Mouse (Mus musculus) erythroblast, embryonic 14.5 days (primary cell): Measurements from ENCODE around the gene Cpne9. TPM values are rescaled to one million over a fixed set of nuclear protein-coding genes. Genes with fewer than 3 reads are reported as not detected.

Experiments used
- H3K27me3 ChIP-seq: 2 replicates; pipeline ENCODE4 v1.6.1; 2012; ENCODE audit warnings: inconsistent platforms; ENCODE audit not compliant: control insufficient read depth
- H3K36me3 ChIP-seq: 2 replicates; pipeline ENCODE4 v1.6.1; 2012; ENCODE audit warnings: mild to moderate bottlenecking, inconsistent platforms; ENCODE audit not compliant: control insufficient read depth
- H3K4me1 ChIP-seq: 2 replicates; pipeline ENCODE4 v1.6.1; 2012; ENCODE audit warnings: inconsistent platforms; ENCODE audit not compliant: control insufficient read depth
- H3K4me3 ChIP-seq: replicated peaks from 2 replicates; pipeline ENCODE3; 2012; ENCODE audit warnings: moderate library complexity, mild to moderate bottlenecking, inconsistent platforms
- H3K9me3 ChIP-seq: 2 replicates; pipeline ENCODE4 v1.6.1; 2012; ENCODE audit warnings: low read length, inconsistent platforms, mixed read lengths; ENCODE audit not compliant: control insufficient read depth
- GATA1 ChIP-seq: IDR thresholded peaks from 2 replicates; pipeline ENCODE4 v1.6.1; 2012; ENCODE audit warnings: low read length, inconsistent platforms, mixed read lengths
- TAL1 ChIP-seq: IDR thresholded peaks from 3 replicates; pipeline ENCODE4 v1.6.1; 2012; ENCODE audit warnings: low read length, inconsistent platforms, mixed read lengths
- polyA plus RNA-seq: library from polyadenylated mRNA; stranded (reverse); fragments of >175 nt; gene quantifications from 2 replicates; pipeline ENCODE4 v1.2.3, GENCODE M21; 2012

The Cpne9 gene
- 0.02 and 0.03 TPM in 2 replicates for polyA plus RNA-seq

- Histone ChIP-seq H3K4me1 (no peaks in the 10 kb centered on the region; the same call in 1 of the 2 replicates), H3K9me3 (no peaks in the 10 kb centered on the region), H3K4me3 (no peak within 1 kb of the TSS), H3K27me3 (peaks cover 35% of the 10 kb centered on the region), H3K36me3 (peaks cover 7% of the 10 kb centered on the region)
- no peak for TF ChIP-seq GATA1
- TF ChIP-seq TAL1: no peak
Measured at GRCm38 (mm10) chr6:113282101-113282802, at the start of gene Cpne9. Cpne9 (plus strand) TSS chr6:113282307.

GRCm38 (mm10) chr6:113235141-113235540 is 47.0 kb upstream of the Cpne9 start:
- H3K4me3 ChIP-seq: no peak overlapping the region
- no peak for TF ChIP-seq TAL1
- TF ChIP-seq GATA1: no peak
- H3K9me3 ChIP-seq: peaks cover 4% of the 10 kb centered on the region
- 0 out of 2 replicates have a peak, but pooled peaks cover 3% of the 10 kb centered on the region for H3K27me3 ChIP-seq
- peaks cover 6% of the 10 kb centered on the region for H3K36me3 ChIP-seq
- H3K4me1 ChIP-seq: peaks cover 27% of the 10 kb centered on the region

- peaks cover 33% of the 10 kb centered on the region for H3K4me1 ChIP-seq
- 0 out of 2 replicates have a peak, but pooled peaks cover 3% of the 10 kb centered on the region for H3K27me3 ChIP-seq
- H3K4me3 ChIP-seq: peak within 1 kb of the TSS; percentile 97
- peaks cover 26% of the 10 kb centered on the region for H3K36me3 ChIP-seq
- TF ChIP-seq TAL1 (no peak), GATA1 (no peak)
- no peaks in the 10 kb centered on the region for H3K9me3 ChIP-seq
Measured at GRCm38 (mm10) chr6:113237542-113238270, 44.4 kb upstream of the Cpne9 start, which contains the start of gene Mtmr14. Mtmr14 (plus strand) TSS chr6:113237843.

GRCm38 (mm10) chr6:113238442-113238841 is 43.7 kb upstream of the Cpne9 start:
- Histone ChIP-seq H3K4me3 (peak overlapping the region; percentile 97), H3K36me3 (peaks cover 33% of the 10 kb centered on the region), H3K4me1 (peaks cover 38% of the 10 kb centered on the region), H3K27me3 (0 out of 2 replicates have a peak, but pooled peaks cover 3% of the 10 kb centered on the region), H3K9me3 (no peaks in the 10 kb centered on the region)
- TF ChIP-seq GATA1 (no peak), TAL1 (no peak)

GRCm38 (mm10) chr6:113242753-113243152 is 39.4 kb upstream of the Cpne9 start:
- H3K9me3 ChIP-seq: no peaks in the 10 kb centered on the region
- H3K27me3 ChIP-seq: no peaks in the 10 kb centered on the region
- peaks cover 59% of the 10 kb centered on the region for H3K36me3 ChIP-seq
- H3K4me3 ChIP-seq: no peak overlapping the region
- H3K4me1 ChIP-seq: peaks cover 29% of the 10 kb centered on the region
- TF ChIP-seq TAL1 (no peak), GATA1 (no peak)

GRCm38 (mm10) chr6:113245585-113245984 is 36.5 kb upstream of the Cpne9 start:
- Histone ChIP-seq H3K36me3 (peaks cover 70% of the 10 kb centered on the region), H3K4me3 (no peak overlapping the region), H3K9me3 (no peaks in the 10 kb centered on the region), H3K27me3 (no peaks in the 10 kb centered on the region), H3K4me1 (peaks cover 11% of the 10 kb centered on the region)
- TF ChIP-seq TAL1 (no peak), GATA1 (no peak)

GRCm38 (mm10) chr6:113250786-113251185 is 31.3 kb upstream of the Cpne9 start:
- Histone ChIP-seq H3K4me1 (no peaks in the 10 kb centered on the region), H3K4me3 (no peak overlapping the region), H3K27me3 (no peaks in the 10 kb centered on the region), H3K36me3 (peaks cover 76% of the 10 kb centered on the region), H3K9me3 (no peaks in the 10 kb centered on the region)
- TF ChIP-seq GATA1: no peak
- TF ChIP-seq TAL1: no peak

GRCm38 (mm10) chr6:113251921-113252320 is 30.2 kb upstream of the Cpne9 start:
- TF ChIP-seq GATA1 (no peak), TAL1 (no peak)
- no peaks in the 10 kb centered on the region for H3K27me3 ChIP-seq
- no peaks in the 10 kb centered on the region for H3K9me3 ChIP-seq
- no peak overlapping the region for H3K4me3 ChIP-seq
- H3K4me1 ChIP-seq: no peaks in the 10 kb centered on the region
- H3K36me3 ChIP-seq: peaks cover 78% of the 10 kb centered on the region

GRCm38 (mm10) chr6:113254899-113255298 is 27.2 kb upstream of the Cpne9 start:
- no peaks in the 10 kb centered on the region for H3K9me3 ChIP-seq
- no peaks in the 10 kb centered on the region for H3K4me1 ChIP-seq
- H3K4me3 ChIP-seq: no peak overlapping the region
- H3K36me3 ChIP-seq: peaks cover 90% of the 10 kb centered on the region
- TF ChIP-seq GATA1 (no peak), TAL1 (no peak)
- H3K27me3 ChIP-seq: no peaks in the 10 kb centered on the region
